Mouse (Mus musculus) regulatory T cell (primary cell): ENCODE data around the gene Neurod4.

Source experiments
- in situ Hi-C: fragments of 300-600 bp; cut with MboI, MseI; formaldehyde crosslinking; loops from one replicate; pipeline ENCODE4 v1.15.1; 2025; ENCODE audit warnings: high pct_unique_total_duplicates

Neurod4 gene

DNA sequence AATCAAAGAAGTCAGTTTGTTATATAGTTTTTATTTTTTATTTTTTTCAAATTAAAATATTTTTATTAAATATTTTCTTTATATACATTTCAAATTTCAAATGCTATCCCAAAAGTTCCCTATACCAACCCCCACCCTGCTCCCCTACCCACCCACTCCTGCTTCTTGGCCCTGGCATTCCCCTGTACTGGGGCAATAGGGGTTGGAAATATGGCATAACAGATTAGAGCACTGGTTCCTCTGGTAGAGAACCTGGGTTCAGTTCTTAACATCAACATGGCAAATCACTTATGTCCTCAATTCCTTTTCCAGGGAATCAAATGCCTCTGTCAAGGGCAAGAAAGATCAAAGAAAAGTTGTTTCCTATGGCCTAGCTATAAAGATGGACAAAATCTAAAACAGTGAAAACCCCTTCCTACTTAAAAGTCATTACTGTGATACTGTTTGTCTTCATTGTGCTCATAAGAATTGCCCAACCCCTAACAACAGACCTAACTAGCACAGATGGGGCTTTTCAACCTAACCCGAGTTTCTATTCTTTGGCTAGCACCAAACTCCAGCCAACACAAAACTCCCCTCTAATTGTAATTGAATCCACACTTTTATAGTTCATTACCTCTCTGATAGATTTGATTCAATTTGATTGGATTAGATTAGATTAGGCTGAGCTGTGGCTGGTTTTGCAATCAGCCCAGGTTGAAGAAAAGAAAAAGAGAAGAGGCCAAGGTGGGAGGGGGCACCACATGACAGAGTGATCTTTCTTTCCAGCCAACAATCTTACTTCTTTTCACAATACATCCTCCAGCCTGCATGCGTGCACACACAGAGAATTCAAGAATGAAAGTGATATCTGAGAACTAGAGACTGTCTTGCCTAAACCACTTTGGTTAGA is 41.5 kb downstream of the Neurod4 start:
- in situ Hi-C loops, result no loop called here

DNA sequence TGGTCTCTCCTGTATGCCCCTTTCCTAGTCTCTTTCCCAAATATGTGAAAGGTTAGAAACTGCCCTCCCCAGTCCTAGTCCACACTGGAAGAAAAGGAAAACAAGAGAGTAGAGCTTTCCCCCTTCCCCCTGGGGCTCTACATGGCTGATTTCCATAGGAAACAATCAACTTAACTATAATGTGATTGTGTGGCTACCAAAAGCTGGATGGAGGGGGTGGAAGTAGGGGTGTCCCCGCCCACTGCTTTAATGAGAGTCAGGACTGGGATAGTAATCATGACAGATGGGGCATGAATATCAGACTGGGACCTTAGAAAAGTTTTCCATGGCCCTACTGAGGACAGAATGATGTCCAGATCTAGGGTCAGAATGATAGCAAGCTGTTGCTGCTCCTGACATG is 45.5 kb downstream of the Neurod4 start:
- in situ Hi-C loops, result no loop called here

DNA sequence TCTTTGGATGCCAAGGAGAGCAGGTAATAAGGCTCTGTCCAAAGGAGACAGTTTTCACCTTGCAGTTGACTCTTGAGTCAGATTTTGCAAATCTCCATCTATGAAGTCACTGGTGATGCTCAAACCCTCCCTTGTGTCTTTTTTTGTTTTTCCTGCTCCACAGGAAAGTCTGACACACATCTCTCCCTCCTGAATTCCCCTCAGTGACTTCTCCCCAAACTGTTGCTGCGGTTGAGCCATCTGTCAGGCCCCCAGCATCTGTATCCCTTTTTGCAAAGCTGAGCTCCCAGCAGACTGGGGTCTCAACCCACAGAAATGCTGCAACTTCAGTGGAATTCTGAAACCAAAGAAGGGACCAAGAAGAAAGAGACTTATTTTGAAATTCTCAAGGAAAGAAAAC is 47.9 kb downstream of the Neurod4 start:
- in situ Hi-C loops, result no loop called here

DNA sequence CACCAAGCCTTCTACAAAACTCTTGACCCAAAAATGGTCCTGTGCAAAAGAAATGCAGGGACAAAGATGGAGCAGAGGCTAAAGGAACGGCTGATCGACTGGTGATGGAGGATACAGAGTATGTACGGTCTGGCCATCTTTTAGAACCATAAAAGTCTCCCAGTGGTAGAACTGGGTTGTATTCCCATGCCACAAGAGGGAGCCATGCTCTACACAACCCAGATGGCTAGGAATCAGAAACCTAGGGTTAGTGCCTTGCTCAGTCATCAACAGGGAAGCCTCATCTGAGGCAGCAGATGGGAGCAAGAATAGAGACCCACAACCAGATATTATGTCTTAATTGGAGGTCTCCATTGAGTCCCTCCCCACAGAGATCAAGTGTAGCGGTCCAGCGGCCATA is 50.5 kb downstream of the Neurod4 start:
- in situ Hi-C loops, result loop anchor here (5.0 to 10.0 kb wide), 2 partner anchors 68 to 135 kb away; no protein-coding TSS in a partner anchor

DNA sequence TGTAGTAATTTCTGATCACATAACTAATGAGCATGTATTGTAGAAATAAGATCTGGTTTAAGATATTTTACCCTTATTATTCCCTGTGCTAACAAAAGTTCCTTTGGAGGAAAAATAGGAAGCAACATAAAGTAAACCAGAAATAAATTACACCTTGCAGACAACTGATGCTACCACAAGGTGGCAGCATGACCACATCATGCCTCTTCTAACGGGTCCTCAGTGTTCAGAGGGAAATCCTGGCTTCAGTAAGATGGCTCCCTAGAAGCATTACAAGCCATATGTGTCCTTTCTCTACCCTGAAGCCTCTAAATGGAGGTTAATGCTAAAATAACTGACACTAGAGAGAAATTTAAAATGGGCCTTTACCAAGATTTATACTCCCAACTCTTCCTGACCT is 51.8 kb downstream of the Neurod4 start:
- in situ Hi-C loops, result loop anchor here (5.0 to 10.0 kb wide), 2 partner anchors 69 to 137 kb away; no protein-coding TSS in a partner anchor

DNA sequence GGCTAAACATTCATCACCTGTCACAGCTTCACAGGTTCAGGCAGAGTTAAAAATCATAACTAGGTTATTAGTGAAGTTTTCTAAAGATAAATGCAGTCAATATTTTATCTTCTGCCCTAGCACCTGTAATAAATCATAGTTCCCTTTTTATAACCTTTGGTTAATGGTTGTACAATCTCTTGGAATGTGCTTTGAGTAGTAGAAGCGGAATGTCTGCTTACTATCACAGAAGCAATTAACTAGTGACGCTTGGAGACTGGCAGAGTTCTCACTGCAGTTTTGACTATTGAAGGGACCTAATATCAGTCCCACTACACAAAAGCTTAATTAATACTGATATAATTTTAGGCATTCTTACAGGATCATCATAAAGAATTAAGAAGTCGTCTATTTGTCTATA is 55.0 kb downstream of the Neurod4 start:
- in situ Hi-C loops, result loop anchor here (5.0 to 10.0 kb wide), 2 partner anchors 72 to 140 kb away; no protein-coding TSS in a partner anchor
